Mouse (Mus musculus): Measurements from ENCODE around the gene Hsd11b2. TPM values are rescaled to one million over a fixed set of nuclear protein-coding genes. Genes with fewer than 3 reads are reported as not detected.

Gene Hsd11b2
- not detected for polyA plus RNA-seq (2014; fragmentation: Illumina TruSeq; extraction: RNeasy Lipid Tissue Mini Kit (QIAGEN cat#74804); ENCODE audit: low read depth, low replicate concordance)

DNA sequence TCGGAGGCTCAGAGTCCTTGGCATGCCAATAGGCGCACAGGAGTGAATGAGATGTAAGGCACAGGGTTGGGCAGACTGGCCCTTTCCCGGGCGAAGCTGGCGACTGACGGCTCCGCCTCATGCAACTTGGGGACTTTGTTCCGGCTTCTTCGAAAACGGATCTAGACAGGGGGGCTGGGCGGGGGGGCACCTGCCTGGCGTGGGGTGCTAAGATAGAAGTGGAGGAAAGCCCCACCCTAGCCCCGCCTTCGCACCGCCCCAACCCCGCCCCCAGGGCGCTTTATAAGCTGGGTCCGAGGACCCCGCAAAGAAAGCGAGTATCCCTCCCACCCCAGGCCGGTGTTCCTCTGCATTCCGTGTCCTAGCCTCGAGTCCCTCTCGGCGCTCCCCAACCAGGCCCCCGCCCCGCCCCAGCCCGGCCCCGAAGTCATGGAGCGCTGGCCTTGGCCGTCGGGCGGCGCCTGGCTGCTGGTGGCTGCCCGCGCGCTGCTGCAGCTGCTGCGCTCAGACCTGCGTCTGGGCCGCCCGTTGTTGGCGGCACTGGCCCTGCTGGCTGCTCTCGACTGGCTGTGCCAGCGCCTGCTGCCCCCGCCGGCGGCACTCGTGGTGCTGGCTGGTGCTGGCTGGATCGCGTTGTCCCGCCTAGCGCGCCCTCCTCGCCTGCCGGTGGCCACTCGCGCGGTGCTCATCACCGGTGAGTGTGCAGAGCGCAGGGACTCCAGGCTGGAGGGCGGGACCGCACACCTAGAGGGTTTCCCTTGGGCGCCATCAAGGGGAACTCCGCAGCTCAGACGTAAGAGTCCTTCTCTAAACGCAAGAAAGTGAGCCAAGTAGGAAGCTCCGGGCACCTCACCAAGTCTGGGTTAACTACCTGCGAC lies at the start of gene Hsd11b2:
TSS of gene Hsd11b2 (plus strand) at position 320 of the 878 bp plus-strand sequence.

DNA sequence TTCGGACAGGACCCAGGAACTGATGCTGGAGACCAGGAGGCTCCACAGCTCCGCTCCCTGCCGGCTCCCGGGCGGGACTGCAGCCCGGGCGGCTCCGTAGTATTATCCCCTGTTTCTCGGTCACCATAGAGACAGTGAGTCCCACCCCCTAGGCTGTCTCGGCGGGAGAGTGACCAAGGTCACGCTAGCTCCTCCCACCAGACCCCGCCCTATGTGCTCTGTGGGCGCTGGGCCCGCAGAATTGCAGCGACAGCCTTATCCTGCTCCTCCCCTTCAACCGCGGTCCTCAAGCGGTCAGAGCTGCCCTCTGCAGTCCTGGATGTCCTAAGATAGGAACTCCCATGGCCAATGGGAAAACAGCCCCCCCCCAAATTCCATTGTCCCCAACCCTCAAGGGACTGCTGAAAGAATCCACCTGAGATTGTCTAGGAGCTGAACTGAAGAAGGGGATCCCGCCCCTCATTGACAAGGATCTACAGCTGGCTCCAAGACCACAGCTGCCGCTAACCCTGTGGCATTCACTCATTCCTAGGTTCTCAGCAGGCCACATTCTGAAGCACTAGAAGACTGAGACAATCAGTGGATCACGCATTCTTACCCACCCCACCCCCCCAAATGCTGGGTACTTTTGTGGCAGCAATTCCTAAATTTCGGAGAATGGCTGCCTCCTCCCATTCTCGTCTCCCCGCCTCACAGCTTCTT lies 47.1 kb upstream of the Hsd11b2 start, which contains the start of gene Tppp3:
TSS of gene Tppp3 (minus strand) at position 213 of the 702 bp plus-strand sequence.

DNA sequence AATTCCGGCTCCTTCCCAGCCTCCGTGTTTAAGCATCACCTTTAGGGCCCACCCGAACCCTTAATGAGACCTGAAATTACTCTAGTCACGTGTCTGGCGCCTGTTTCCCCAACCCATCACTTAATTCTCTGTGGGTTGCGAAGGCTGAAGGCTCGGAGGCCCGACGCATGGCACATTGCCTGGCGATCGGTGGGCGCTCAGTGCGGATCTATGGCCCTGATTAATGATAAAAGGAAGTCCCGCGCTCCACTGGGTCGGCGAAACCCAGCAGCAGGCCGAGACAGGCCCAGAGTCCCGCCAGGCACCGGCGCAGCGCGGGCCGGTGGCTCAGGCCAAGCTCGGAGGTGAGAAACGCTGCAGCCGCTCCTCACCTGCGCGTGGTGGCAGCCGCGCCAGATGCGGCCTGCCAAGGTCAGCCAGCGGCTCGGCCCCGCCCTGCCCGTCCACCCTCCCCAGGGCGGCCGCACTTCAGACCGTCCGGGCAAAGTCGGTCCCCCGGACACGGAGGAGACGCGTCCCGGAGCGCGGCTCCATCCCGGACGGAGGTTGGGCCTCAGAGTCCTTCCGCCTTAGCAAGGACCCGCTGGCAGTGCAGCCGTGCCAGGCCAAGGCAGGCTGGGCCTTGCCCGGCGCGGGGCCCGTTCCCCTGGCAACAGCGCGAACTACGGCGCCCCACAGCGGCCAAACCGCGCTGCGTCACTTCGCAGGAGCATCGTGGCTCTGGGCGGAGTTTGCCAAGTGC lies 21.9 kb upstream of the Hsd11b2 start, which contains the start of gene Zdhhc1:
TSS of gene Zdhhc1 (minus strand) at position 464 of the 742 bp plus-strand sequence.

DNA sequence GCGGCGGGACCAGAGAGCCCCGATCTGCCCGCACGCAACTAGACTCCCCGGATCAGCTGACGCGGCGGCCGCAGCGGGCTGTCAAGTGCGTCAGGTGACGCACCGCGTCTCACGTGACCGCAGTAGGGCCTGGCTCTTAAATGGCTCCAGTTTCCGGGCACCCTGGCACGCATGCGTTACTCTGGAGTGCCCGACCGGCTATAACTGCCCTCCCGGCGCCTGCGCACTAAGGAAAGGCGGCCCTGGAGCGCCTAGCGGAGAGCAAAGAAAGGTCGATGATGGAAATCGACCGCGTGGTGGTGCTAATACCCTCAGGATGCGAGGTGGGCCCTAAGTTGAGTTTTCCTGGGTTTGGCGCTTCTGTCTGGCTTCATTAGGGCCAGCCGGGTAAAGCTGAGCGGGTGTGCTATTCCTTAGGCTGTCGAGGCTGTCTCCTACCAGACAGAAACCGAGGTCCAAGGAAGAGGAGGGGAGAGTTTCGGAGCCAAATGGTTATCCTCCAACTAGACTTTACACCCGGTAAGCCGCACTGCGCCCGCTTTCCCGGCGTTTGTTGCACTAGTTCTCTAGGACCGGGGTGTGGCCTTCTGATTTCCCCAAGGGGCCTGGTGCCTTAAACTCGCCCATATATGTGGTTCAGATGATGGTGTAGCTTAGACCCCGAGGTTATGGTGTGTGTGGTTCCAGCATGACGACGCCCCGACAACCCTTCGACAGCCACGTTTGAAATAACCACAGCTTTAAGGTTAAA lies 47.6 kb downstream of the Hsd11b2 start, which contains the start of gene Atp6v0d1:
TSS of gene Atp6v0d1 (minus strand) at position 96 of the 751 bp plus-strand sequence.

Other genes with a start within 250 kb of the Hsd11b2 start
- 5.8 TPM for gene Hsf4, start 249.0 kb upstream of the Hsd11b2 start, polyA plus RNA-seq (2014; fragmentation: Illumina TruSeq; extraction: RNeasy Lipid Tissue Mini Kit (QIAGEN cat#74804); ENCODE audit: low read depth, low replicate concordance)
- 30.7 TPM for gene Nol3, start 242.6 kb upstream of the Hsd11b2 start, polyA plus RNA-seq (2014; fragmentation: Illumina TruSeq; extraction: RNeasy Lipid Tissue Mini Kit (QIAGEN cat#74804); ENCODE audit: low read depth, low replicate concordance)
- 2.0 TPM for gene 4931428F04Rik, start 228.9 kb upstream of the Hsd11b2 start, polyA plus RNA-seq (2014; fragmentation: Illumina TruSeq; extraction: RNeasy Lipid Tissue Mini Kit (QIAGEN cat#74804); ENCODE audit: low read depth, low replicate concordance)
- 7.5 TPM for gene Exoc3l, start 222.7 kb upstream of the Hsd11b2 start, polyA plus RNA-seq (2014; fragmentation: Illumina TruSeq; extraction: RNeasy Lipid Tissue Mini Kit (QIAGEN cat#74804); ENCODE audit: low read depth, low replicate concordance)
- 31.1 TPM for gene E2f4, start 221.1 kb upstream of the Hsd11b2 start, polyA plus RNA-seq (2014; fragmentation: Illumina TruSeq; extraction: RNeasy Lipid Tissue Mini Kit (QIAGEN cat#74804); ENCODE audit: low read depth, low replicate concordance)
- gene Elmo3, start 213.2 kb upstream of the Hsd11b2 start, polyA plus RNA-seq (2014; fragmentation: Illumina TruSeq; extraction: RNeasy Lipid Tissue Mini Kit (QIAGEN cat#74804); ENCODE audit: low read depth, low replicate concordance): 1.9 TPM
- gene Lrrc29, start 192.5 kb upstream of the Hsd11b2 start, polyA plus RNA-seq (2014; fragmentation: Illumina TruSeq; extraction: RNeasy Lipid Tissue Mini Kit (QIAGEN cat#74804); ENCODE audit: low read depth, low replicate concordance): 0.60 TPM
- 38.9 TPM for gene Tmem208, start 192.4 kb upstream of the Hsd11b2 start, polyA plus RNA-seq (2014; fragmentation: Illumina TruSeq; extraction: RNeasy Lipid Tissue Mini Kit (QIAGEN cat#74804); ENCODE audit: low read depth, low replicate concordance)
- 8.3 TPM for gene Fhod1, start 170.8 kb upstream of the Hsd11b2 start, polyA plus RNA-seq (2014; fragmentation: Illumina TruSeq; extraction: RNeasy Lipid Tissue Mini Kit (QIAGEN cat#74804); ENCODE audit: low read depth, low replicate concordance)
- 0.92 TPM for gene Slc9a5, start 169.9 kb upstream of the Hsd11b2 start, polyA plus RNA-seq (2014; fragmentation: Illumina TruSeq; extraction: RNeasy Lipid Tissue Mini Kit (QIAGEN cat#74804); ENCODE audit: low read depth, low replicate concordance)
- gene Plekhg4, start 145.5 kb upstream of the Hsd11b2 start, polyA plus RNA-seq (2014; fragmentation: Illumina TruSeq; extraction: RNeasy Lipid Tissue Mini Kit (QIAGEN cat#74804); ENCODE audit: low read depth, low replicate concordance): not detected
- not detected for gene Kctd19, start 105.3 kb upstream of the Hsd11b2 start, polyA plus RNA-seq (2014; fragmentation: Illumina TruSeq; extraction: RNeasy Lipid Tissue Mini Kit (QIAGEN cat#74804); ENCODE audit: low read depth, low replicate concordance)
- gene Lrrc36, start 105.2 kb upstream of the Hsd11b2 start, polyA plus RNA-seq (2014; fragmentation: Illumina TruSeq; extraction: RNeasy Lipid Tissue Mini Kit (QIAGEN cat#74804); ENCODE audit: low read depth, low replicate concordance): 1.1 TPM
- 66.4 TPM for gene Tppp3, start 47.2 kb upstream of the Hsd11b2 start, polyA plus RNA-seq (2014; fragmentation: Illumina TruSeq; extraction: RNeasy Lipid Tissue Mini Kit (QIAGEN cat#74804); ENCODE audit: low read depth, low replicate concordance)
- gene Zdhhc1, start 21.9 kb upstream of the Hsd11b2 start, polyA plus RNA-seq (2014; fragmentation: Illumina TruSeq; extraction: RNeasy Lipid Tissue Mini Kit (QIAGEN cat#74804); ENCODE audit: low read depth, low replicate concordance): 23.5 TPM
- gene Atp6v0d1, start 47.3 kb downstream of the Hsd11b2 start, polyA plus RNA-seq (2014; fragmentation: Illumina TruSeq; extraction: RNeasy Lipid Tissue Mini Kit (QIAGEN cat#74804); ENCODE audit: low read depth, low replicate concordance): 51.3 TPM
- 39.6 TPM for gene Ripor1, start 86.5 kb downstream of the Hsd11b2 start, polyA plus RNA-seq (2014; fragmentation: Illumina TruSeq; extraction: RNeasy Lipid Tissue Mini Kit (QIAGEN cat#74804); ENCODE audit: low read depth, low replicate concordance)
- gene Ctcf, start 117.8 kb downstream of the Hsd11b2 start, polyA plus RNA-seq (2014; fragmentation: Illumina TruSeq; extraction: RNeasy Lipid Tissue Mini Kit (QIAGEN cat#74804); ENCODE audit: low read depth, low replicate concordance): 38.0 TPM
- not detected for gene Agrp, start 118.6 kb downstream of the Hsd11b2 start, polyA plus RNA-seq (2014; fragmentation: Illumina TruSeq; extraction: RNeasy Lipid Tissue Mini Kit (QIAGEN cat#74804); ENCODE audit: low read depth, low replicate concordance)
- 0.29 TPM for gene Carmil2, start 167.5 kb downstream of the Hsd11b2 start, polyA plus RNA-seq (2014; fragmentation: Illumina TruSeq; extraction: RNeasy Lipid Tissue Mini Kit (QIAGEN cat#74804); ENCODE audit: low read depth, low replicate concordance)
- 14.5 TPM for gene Acd, start 182.3 kb downstream of the Hsd11b2 start, polyA plus RNA-seq (2014; fragmentation: Illumina TruSeq; extraction: RNeasy Lipid Tissue Mini Kit (QIAGEN cat#74804); ENCODE audit: low read depth, low replicate concordance)
- gene Pard6a, start 182.4 kb downstream of the Hsd11b2 start, polyA plus RNA-seq (2014; fragmentation: Illumina TruSeq; extraction: RNeasy Lipid Tissue Mini Kit (QIAGEN cat#74804); ENCODE audit: low read depth, low replicate concordance): 13.2 TPM
- not detected for gene 4933405L10Rik, start 188.9 kb downstream of the Hsd11b2 start, polyA plus RNA-seq (2014; fragmentation: Illumina TruSeq; extraction: RNeasy Lipid Tissue Mini Kit (QIAGEN cat#74804); ENCODE audit: low read depth, low replicate concordance)
- 1.3 TPM for gene Enkd1, start 189.5 kb downstream of the Hsd11b2 start, polyA plus RNA-seq (2014; fragmentation: Illumina TruSeq; extraction: RNeasy Lipid Tissue Mini Kit (QIAGEN cat#74804); ENCODE audit: low read depth, low replicate concordance)
- gene Gfod2, start 239.9 kb downstream of the Hsd11b2 start, polyA plus RNA-seq (2014; fragmentation: Illumina TruSeq; extraction: RNeasy Lipid Tissue Mini Kit (QIAGEN cat#74804); ENCODE audit: low read depth, low replicate concordance): 3.5 TPM